In genomic region chr9:78109656-78110055, GRCm38 (mm10) we compare ENCODE assay signal across 8 mouse cellular contexts. TPM values are rescaled to one million over a fixed set of nuclear protein-coding genes. Genes with fewer than 3 reads are reported as not detected.
DNase-seq lines count a peak whose midpoint lies in the region; ATAC-seq lines count a peak whose summit lies in the region.

No protein-coding gene starts in this region.

- ATAC-seq in cerebellum, adult (ENCODE audit: insufficient number of reproducible peaks, low FRiP score, low TSS enrichment) = no peak

- DNase-seq in cerebellum, adult 11-12 months = peak; percentile 39
- DNase-seq in thymus, postnatal 0 days (ENCODE audit: low spot score) = peak; percentile 15
- no peak for DNase-seq in thymus, postnatal 4 days
- DNase-seq in induced T-regulatory cell, adult 2 months (ENCODE audit: low read depth) = peak; percentile 70
- peak; percentile 63 for DNase-seq in naive thymus-derived CD4-positive, alpha-beta T cell, adult 2 months (ENCODE audit: low read depth)
- no peak for DNase-seq in layer of hippocampus, adult 9-11 months
- no peak for DNase-seq in spleen, postnatal 4 days (ENCODE audit: low spot score in 2 of 2)

RNA-seq across cellular contexts. Expression of gene Ick, which starts 0.7 kb away (rescaled TPM):
- polyA plus RNA-seq in thymus, postnatal 0 days (2015; fragmentation: Nextera tagmentation; extraction: Ambion mirVana) = 14.7 and 14.9 TPM in 2 replicates

RNA-seq across cellular contexts. Expression of gene Fbxo9, which starts 0.8 kb away (rescaled TPM):
- 53.8 and 60.6 TPM in 2 replicates for polyA plus RNA-seq in thymus, postnatal 0 days (2015; fragmentation: Nextera tagmentation; extraction: Ambion mirVana)

RNA-seq across cellular contexts. Expression of gene Gcm1, which starts 57.9 kb away (rescaled TPM):
- 0.13 and 0.25 TPM in 2 replicates for polyA plus RNA-seq in thymus, postnatal 0 days (2015; fragmentation: Nextera tagmentation; extraction: Ambion mirVana)

Comparison
In these comparisons a context has a peak if more than half of its experiments do, and no peak if none do; other contexts are left out.
1. DNase-seq: peak in cerebellum, adult 11-12 months (single experiment), thymus, postnatal 0 days (single experiment), induced T-regulatory cell, adult 2 months (single experiment) and naive thymus-derived CD4-positive, alpha-beta T cell, adult 2 months (single experiment); none in thymus, postnatal 4 days (single experiment), layer of hippocampus, adult 9-11 months (single experiment) and spleen, postnatal 4 days (0 of 2).